Mouse (Mus musculus) liver, embryonic 14.5 days (tissue): ENCODE data around the gene Vmn1r14. TPM values are rescaled to one million over a fixed set of nuclear protein-coding genes. Genes with fewer than 3 reads are reported as not detected.
"Not testable (repeated sequence)": the region's sequence is repeated elsewhere in the genome, so short reads cannot be mapped to it uniquely, and the experiment has no call there.

ENCODE experiments used
- ATAC-seq: fragments of 200-750 bp; cut with Nextera tagmentation; 2 replicates; pipeline ENCODE4 v1.8.0; 2017; ENCODE audit warnings: moderate number of reproducible peaks, mild to moderate bottlenecking, moderate library complexity; ENCODE audit not compliant: insufficient read depth
- DNase-seq, 3 experiments: peaks; one replicate each; pipeline ENCODE4 v3.0.0-alpha.2; 2012 to 2013; ENCODE audit warnings: low read depth in 3 of 3, low spot score in 3 of 3
- H3K27ac ChIP-seq: fragments of 300-500 bp; sonication (generic); 2 replicates; pipeline ENCODE4 v1.5.1; 2014; ENCODE audit warnings: moderate library complexity, mild to moderate bottlenecking, control low read depth, inconsistent platforms
- H3K27me3 ChIP-seq: fragments of 300-500 bp; sonication (generic); 2 replicates; pipeline ENCODE4 v1.6.1; 2014; ENCODE audit warnings: mild to moderate bottlenecking, low read length, moderate library complexity; ENCODE audit not compliant: control insufficient read depth, insufficient read depth
- H3K36me3 ChIP-seq: fragments of 300-500 bp; sonication (generic); replicated peaks from 2 replicates; pipeline ENCODE4 v1.6.1; 2014; ENCODE audit warnings: low read depth; ENCODE audit not compliant: control insufficient read depth, insufficient read depth
- H3K4me1 ChIP-seq, 2 experiments: fragments of 200-500 bp in 1 of 2; fragments of 300-500 bp in 1 of 2; sonication (generic) in 1 of 2; replicated peaks; 2 replicates each; pipeline ENCODE4 v1.6.1; 2012 to 2014; ENCODE audit warnings: antibody characterized with exemption in 1 of 2, inconsistent platforms in 1 of 2, low read length in 1 of 2; ENCODE audit not compliant: control insufficient read depth in 2 of 2, insufficient read depth in 2 of 2
- H3K4me2 ChIP-seq: fragments of 300-500 bp; sonication (generic); 2 replicates; pipeline ENCODE4 v1.6.1; 2014; ENCODE audit warnings: low read depth, mild to moderate bottlenecking, control low read depth, moderate library complexity
- H3K4me3 ChIP-seq, 2 experiments: fragments of 200-500 bp in 1 of 2; fragments of 300-500 bp in 1 of 2; sonication (generic) in 1 of 2; 2 replicates each; pipeline ENCODE4 v1.5.1; 2012 to 2014; ENCODE audit warnings: low read depth in 2 of 2, low read length in 2 of 2, mild to moderate bottlenecking in 2 of 2, control low read depth in 1 of 2, inconsistent platforms in 1 of 2, moderate library complexity in 1 of 2; ENCODE audit not compliant: insufficient read depth in 1 of 2
- H3K9ac ChIP-seq: fragments of 300-500 bp; sonication (generic); replicated peaks from 2 replicates; pipeline ENCODE4 v1.6.1; 2014; ENCODE audit warnings: mild to moderate bottlenecking, control low read depth, moderate library complexity
- H3K9me3 ChIP-seq: fragments of 300-500 bp; sonication (generic); 2 replicates; pipeline ENCODE4 v1.6.1; 2016; ENCODE audit warnings: low read length, mixed read lengths; ENCODE audit not compliant: control insufficient read depth
- CTCF ChIP-seq: IDR thresholded peaks from 2 replicates; pipeline ENCODE4 v1.5.1; 2016; ENCODE audit warnings: antibody characterized with exemption, low read depth, control low read depth
- EP300 ChIP-seq: IDR thresholded peaks from 2 replicates; pipeline ENCODE4 v1.6.1; 2016; ENCODE audit warnings: antibody characterized with exemption, low read depth
- WGBS: fragments of 180-500 bp; shearing (Covaris S2); extraction: QIAGEN DNeasy Blood & Tissue Kit; methylation state at CpG from one replicate; pipeline ENCODE4 v1.1.7; 2014; ENCODE audit not compliant: insufficient replicate concordance; 5-methylcytosine and 5-hydroxymethylcytosine counted together
- polyA plus RNA-seq, 2 experiments: library from polyadenylated mRNA; depleted of rRNA in 1 of 2; stranded (reverse) in 1 of 2; unstranded in 1 of 2; fragments of >200 nt; fragmentation: Nextera tagmentation in 1 of 2; extraction: Ambion mirVana in 1 of 2; gene quantifications; 2 replicates each; pipeline versions ENCODE4 v1.2.1 to v1.2.3; 2012 to 2014

The Vmn1r14 gene
- polyA plus RNA-seq (2012; rRNA removed) (not detected in 2 replicates), polyA plus RNA-seq (2014; fragmentation: Nextera tagmentation; extraction: Ambion mirVana) (not detected in 2 replicates)

GRCm38 (mm10) chr6:57231386-57231785 is at the start of gene Vmn1r14:
Gene Vmn1r14, plus strand, starts transcription at chr6:57231686.
- H3K4me3 ChIP-seq: no peak within 1 kb of the TSS
- TF ChIP-seq CTCF (no peak), EP300 (no peak)
- H3K4me1 ChIP-seq: no peaks in the 10 kb centered on the region
- H3K27ac ChIP-seq: no peak within 1 kb of the TSS
- 75% methylated on average over 3 of the region's 3 CpGs for WGBS
- DNase-seq (no peak), ATAC-seq (no peak)
- no peak within 1 kb of the TSS for H3K9ac ChIP-seq
- no peak within 1 kb of the TSS for H3K4me2 ChIP-seq
- H3K36me3 ChIP-seq: no peaks in the 10 kb centered on the region
- no peaks in the 10 kb centered on the region for H3K27me3 ChIP-seq
- H3K9me3 ChIP-seq: no peaks in the 10 kb centered on the region

GRCm38 (mm10) chr6:57190016-57190415 is 41.5 kb upstream of the Vmn1r14 start:
- H3K9ac ChIP-seq, H3K4me2 ChIP-seq: not testable (repeated sequence)

GRCm38 (mm10) chr6:57202990-57203389 is 28.5 kb upstream of the Vmn1r14 start, which contains the start of gene Vmn1r13:
Gene Vmn1r13, plus strand, starts transcription at chr6:57203290.
- not testable (repeated sequence) for DNase-seq, H3K27ac ChIP-seq, H3K4me2 ChIP-seq, H3K36me3 ChIP-seq, H3K4me3 ChIP-seq, H3K27me3 ChIP-seq, ATAC-seq, H3K4me1 ChIP-seq, H3K9ac ChIP-seq, H3K9me3 ChIP-seq
- WGBS: 59% methylated on average over 1 of the region's 1 CpGs

More at GRCm38 (mm10) chr6:57190016-57190415, 41.5 kb upstream of the Vmn1r14 start:
- DNase-seq, H3K27me3 ChIP-seq, ATAC-seq, H3K27ac ChIP-seq, H3K9me3 ChIP-seq, H3K36me3 ChIP-seq, H3K4me1 ChIP-seq, H3K4me3 ChIP-seq: not testable (repeated sequence)
- WGBS: 41% methylated on average over 3 of the region's 3 CpGs

GRCm38 (mm10) chr6:57257652-57258051 is 26.2 kb downstream of the Vmn1r14 start, which contains the start of gene Vmn1r15:
Gene Vmn1r15, plus strand, starts transcription at chr6:57257952.
- Histone ChIP-seq H3K36me3 (no peaks in the 10 kb centered on the region), H3K4me2 (no peak within 1 kb of the TSS), H3K4me3 (no peak within 1 kb of the TSS), H3K9ac (no peak within 1 kb of the TSS), H3K4me1 (no peaks in the 10 kb centered on the region), H3K27ac (no peak within 1 kb of the TSS), H3K27me3 (no peaks in the 10 kb centered on the region), H3K9me3 (no peaks in the 10 kb centered on the region)
- DNase-seq (no peak), ATAC-seq (no peak)
- WGBS: 50% methylated on average over 1 of the region's 1 CpGs
- TF ChIP-seq EP300 (no peak), CTCF (no peak)

GRCm38 (mm10) chr6:57260990-57261389 is 29.5 kb downstream of the Vmn1r14 start:
- no peak overlapping the region for H3K9ac ChIP-seq
- no peaks in the 10 kb centered on the region for H3K9me3 ChIP-seq
- DNase-seq (no peak), ATAC-seq (no peak)
- no peaks in the 10 kb centered on the region for H3K36me3 ChIP-seq
- H3K4me2 ChIP-seq: no peak overlapping the region
- no peak overlapping the region for H3K27ac ChIP-seq
- H3K27me3 ChIP-seq: no peaks in the 10 kb centered on the region
- TF ChIP-seq CTCF (no peak), EP300 (no peak)
- WGBS: 51% methylated on average over 2 of the region's 2 CpGs
- no peaks in the 10 kb centered on the region for H3K4me1 ChIP-seq
- H3K4me3 ChIP-seq: no peak overlapping the region
